Comparison of ENCODE assay signal across 8 mouse cellular contexts in genomic region chr9:14175041-14175881, GRCm38 (mm10).
A peak's percentile ranks its signal among the peaks of the same experiment; 100 is the strongest.
DNase-seq lines count a peak whose midpoint lies in the region; ATAC-seq and TF ChIP-seq lines count a peak whose summit lies in the region.

No protein-coding gene starts in this region.

- H3K4me2 ChIP-seq in heart, embryonic 12.5 days = peak overlapping the region; percentile 8
- H3K4me2 ChIP-seq in kidney, embryonic 15.5 days = peak overlapping the region; percentile 45

- peak overlapping the region; percentile 34; the same call in 1 of the 2 replicates for H3K9ac ChIP-seq in heart, embryonic 12.5 days
- no peak overlapping the region for H3K9ac ChIP-seq in kidney, embryonic 15.5 days

- no peaks in the 10 kb centered on the region for H3K9me3 ChIP-seq in heart, embryonic 12.5 days (replicated peaks)
- H3K9me3 ChIP-seq in kidney, embryonic 15.5 days (replicated peaks) = no peaks in the 10 kb centered on the region

- no peaks in the 10 kb centered on the region for H3K36me3 ChIP-seq in heart, embryonic 12.5 days
- no peaks in the 10 kb centered on the region for H3K36me3 ChIP-seq in kidney, embryonic 15.5 days

- H3K4me1 ChIP-seq in heart, embryonic 12.5 days (replicated peaks) = peaks cover 50% of the 10 kb centered on the region
- peaks cover 38% of the 10 kb centered on the region for H3K4me1 ChIP-seq in kidney, embryonic 15.5 days

- TF ChIP-seq CTCF in gastrocnemius, adult 2 months (IDR thresholded peaks at IDR 0.05) = no peak

- no peak overlapping the region for H3K4me3 ChIP-seq in gastrocnemius, adult 2 months
- no peak overlapping the region for H3K4me3 ChIP-seq in heart, embryonic 12.5 days
- H3K4me3 ChIP-seq in kidney, embryonic 15.5 days (replicated peaks) = 0 out of 2 replicates have a peak overlapping the region, but pooled peaks have one; percentile 7

- intact Hi-C loops in gastrocnemius, adult 2 months (cut with DNase I) = loop anchor here (10.0 kb wide), 1 partner anchor 100 kb away; the partner anchor contains the start of gene Sesn3

- DNase-seq in gastrocnemius, adult 2 months = peak; percentile 31
- no peak for DNase-seq in gastrocnemius, adult 8-10 months (ENCODE audit: low spot score in 2 of 2)
- peak; percentile 39 for DNase-seq in A20 (ENCODE audit: low read depth, low spot score)
- peak; percentile 17 to 18 for DNase-seq in cerebellum, postnatal 25 days
- no peak for DNase-seq in spleen, postnatal 10 days (ENCODE audit: low spot score in 2 of 2)

- 24% methylated on average over 11 of the region's 11 CpGs for WGBS in heart, embryonic 12.5 days
- 5% methylated on average over 11 of the region's 11 CpGs for WGBS in kidney, embryonic 15.5 days

- no peak for ATAC-seq in heart, embryonic 12.5 days (ENCODE audit: insufficient number of reproducible peaks, low FRiP score)
- ATAC-seq in kidney, embryonic 15.5 days (replicated peaks; ENCODE audit: low FRiP score) = peak; percentile 57
- ATAC-seq in megakaryocyte-erythroid progenitor cell, adult 5-6 weeks (replicated peaks; ENCODE audit: low FRiP score, low TSS enrichment, poor library complexity, severe bottlenecking) = 0 out of 2 replicates have a peak, but pooled peaks have one; percentile 23

- peak overlapping the region; percentile 80 for H3K27ac ChIP-seq in gastrocnemius, adult 2 months
- H3K27ac ChIP-seq in heart, embryonic 12.5 days (ENCODE audit: poor library complexity, severe bottlenecking) = peak overlapping the region; percentile 72
- H3K27ac ChIP-seq in kidney, embryonic 15.5 days = peak overlapping the region; percentile 84

- no peaks in the 10 kb centered on the region for H3K27me3 ChIP-seq in heart, embryonic 12.5 days (replicated peaks)
- H3K27me3 ChIP-seq in kidney, embryonic 15.5 days = no peaks in the 10 kb centered on the region

Comparison
In these comparisons a context has a peak if more than half of its experiments do, and no peak if none do; other contexts are left out.
1. DNase-seq: peak in gastrocnemius, adult 2 months (single experiment), A20 (single experiment) and cerebellum, postnatal 25 days (2 of 2); none in gastrocnemius, adult 8-10 months (0 of 2) and spleen, postnatal 10 days (0 of 2).
2. Peak in every context shown above with its lines, with median percentiles within 50 percentile points of each other: H3K27ac ChIP-seq.